Mouse (Mus musculus) leukemia stem cell, adult 10-12 weeks (primary cell): ENCODE results near the gene Atcay. TPM values are rescaled to one million over a fixed set of nuclear protein-coding genes. Genes with fewer than 3 reads are reported as not detected.

Source experiments
- polyA plus RNA-seq: library from polyadenylated mRNA; stranded (reverse); fragments of >175 nt; gene quantifications from 2 replicates; pipeline ENCODE4 v1.2.3, GENCODE M21; 2012; ENCODE audit warnings: low replicate concordance

The Atcay gene
- 0.09 and 0.16 TPM in 2 replicates for polyA plus RNA-seq

DNA sequence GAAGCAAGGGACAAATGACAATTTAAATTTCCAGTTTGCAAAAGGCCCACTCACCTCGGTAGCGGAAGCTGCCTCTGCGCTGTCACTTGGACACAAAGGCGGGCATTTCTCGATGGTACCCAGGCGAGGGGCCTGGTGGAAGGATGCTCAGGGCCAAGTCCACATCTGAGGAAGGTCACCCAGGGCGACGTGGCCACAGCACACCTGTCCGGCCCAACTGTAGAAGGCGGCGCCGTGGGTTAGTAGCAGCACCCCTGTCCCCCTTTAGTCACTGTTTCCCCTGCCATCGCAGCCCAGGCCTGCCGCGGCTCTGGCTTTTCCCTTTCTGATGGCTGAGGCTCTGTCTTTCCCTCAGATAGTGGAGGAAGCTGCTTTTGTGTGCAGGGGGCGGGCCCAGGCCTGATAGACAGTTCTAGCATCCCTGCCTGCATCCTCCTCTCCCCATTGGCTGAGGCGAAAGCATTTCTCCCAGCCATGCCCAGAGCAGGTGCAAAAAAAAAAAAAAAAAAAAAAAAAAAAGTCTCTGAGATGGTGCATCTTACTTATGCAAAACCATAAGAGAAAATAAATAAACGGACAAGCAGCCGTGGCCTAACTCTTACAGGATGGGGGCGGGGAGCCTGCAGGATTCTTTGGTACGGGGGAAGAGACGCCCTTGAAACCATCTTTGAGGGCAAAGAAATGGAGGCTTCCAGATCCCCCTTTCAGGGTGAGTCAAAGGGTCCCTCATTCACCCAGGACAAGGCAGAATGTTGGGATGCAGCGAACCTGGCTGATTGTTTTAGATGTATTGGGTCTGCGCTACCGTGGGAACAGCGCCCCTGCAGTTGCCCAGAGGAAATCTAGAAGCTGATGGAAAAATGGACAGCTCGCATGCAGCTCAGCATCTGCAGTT lies at the start of gene Atcay:
TSS of gene Atcay (minus strand) at position 396 of the 895 bp plus-strand sequence.

DNA sequence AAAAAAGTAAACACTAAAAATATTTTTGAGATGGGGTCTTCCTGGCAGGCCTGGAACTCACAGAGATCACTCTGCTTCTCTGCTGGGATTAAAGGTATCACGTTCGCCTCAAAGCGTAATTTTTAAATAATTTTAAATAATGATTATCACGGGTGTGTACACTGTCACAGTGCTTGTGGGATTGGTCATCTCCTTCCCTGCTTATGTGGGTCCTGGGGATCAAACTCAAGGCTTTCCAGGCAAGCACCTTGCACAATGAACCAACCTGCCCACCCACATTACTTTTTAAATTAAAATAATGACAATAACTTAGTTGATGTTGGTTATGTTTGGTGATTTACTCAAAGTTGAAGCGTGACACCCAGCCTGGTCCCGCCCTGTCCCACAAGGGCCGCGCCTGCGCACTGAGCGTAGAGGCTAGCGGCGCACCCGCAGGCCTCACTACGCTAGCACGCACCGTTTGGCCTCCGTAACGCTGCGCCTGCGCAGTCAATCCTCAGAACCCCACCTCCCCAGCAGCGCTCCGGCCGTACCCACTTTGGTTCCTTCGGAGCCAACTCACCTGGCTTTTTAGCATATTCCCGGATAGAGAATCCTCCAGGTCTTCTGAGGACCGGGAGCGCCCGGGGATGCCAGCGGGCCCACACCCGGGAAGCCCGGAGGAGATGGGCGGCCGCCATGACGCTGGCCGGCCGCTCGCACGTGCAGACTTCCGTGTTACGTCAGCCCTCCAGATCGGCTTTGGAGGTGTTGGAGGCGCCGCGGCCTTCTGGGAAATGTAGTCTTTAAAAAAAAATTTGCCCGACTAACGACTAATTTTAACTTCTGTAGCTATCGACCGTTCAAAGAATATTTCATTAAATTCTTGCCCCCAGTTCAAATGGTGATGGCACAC lies 35.8 kb upstream of the Atcay start, which contains the start of the genes Mrpl54 and Apba3:
TSS of gene Mrpl54 (minus strand) at position 724 of the 895 bp plus-strand sequence.
TSS of gene Apba3 (plus strand) at position 750 of the 895 bp plus-strand sequence.

DNA sequence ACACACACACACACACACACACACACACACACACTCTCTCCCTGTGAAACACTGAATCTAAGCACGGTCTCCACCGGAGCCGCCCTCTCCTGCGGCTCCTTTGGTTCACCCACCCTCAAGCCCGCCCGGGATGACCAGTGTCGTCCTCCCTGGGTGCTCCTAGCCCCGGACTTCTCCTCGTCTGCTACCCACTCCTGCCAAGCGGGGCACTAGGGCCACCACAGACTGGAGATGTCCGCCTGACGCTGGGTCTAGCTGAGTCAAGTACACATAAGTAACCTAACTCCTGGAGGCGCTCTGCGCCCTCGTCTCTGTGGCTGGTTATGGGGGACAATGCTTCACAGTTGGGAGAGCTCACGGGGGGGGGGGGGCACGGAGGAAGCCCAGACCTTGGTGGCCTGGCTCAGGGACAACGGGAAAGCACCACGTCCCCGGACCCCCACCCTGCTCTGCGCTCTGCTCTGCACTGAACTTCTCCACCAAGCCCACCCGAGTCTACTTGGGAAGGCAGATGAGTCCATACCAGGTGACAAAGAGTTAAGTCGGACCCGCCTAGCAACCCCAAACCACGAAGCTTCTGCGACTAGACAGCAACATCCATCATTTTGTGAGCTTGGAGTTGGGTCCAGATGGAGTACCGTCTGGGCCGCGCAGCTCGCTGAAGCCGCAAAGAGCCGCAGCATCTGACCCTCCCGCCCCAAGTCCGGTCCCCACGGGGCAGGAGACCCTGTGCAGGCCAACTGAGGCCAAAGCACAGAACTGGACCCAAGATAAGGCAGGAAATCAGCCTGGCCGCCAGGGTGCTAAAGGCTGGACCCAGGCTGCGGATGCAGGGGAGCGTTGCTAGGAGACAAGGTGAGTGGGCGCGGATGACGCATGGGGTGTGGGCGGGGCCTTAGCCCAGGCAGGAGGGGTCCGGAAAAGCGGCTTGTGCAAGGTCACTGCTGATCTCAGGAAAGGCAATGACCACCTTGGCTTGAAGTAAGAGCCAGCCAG lies 22.1 kb upstream of the Atcay start, which contains the start of gene Matk:
TSS of gene Matk (plus strand) at position 512 of the 996 bp plus-strand sequence.

DNA sequence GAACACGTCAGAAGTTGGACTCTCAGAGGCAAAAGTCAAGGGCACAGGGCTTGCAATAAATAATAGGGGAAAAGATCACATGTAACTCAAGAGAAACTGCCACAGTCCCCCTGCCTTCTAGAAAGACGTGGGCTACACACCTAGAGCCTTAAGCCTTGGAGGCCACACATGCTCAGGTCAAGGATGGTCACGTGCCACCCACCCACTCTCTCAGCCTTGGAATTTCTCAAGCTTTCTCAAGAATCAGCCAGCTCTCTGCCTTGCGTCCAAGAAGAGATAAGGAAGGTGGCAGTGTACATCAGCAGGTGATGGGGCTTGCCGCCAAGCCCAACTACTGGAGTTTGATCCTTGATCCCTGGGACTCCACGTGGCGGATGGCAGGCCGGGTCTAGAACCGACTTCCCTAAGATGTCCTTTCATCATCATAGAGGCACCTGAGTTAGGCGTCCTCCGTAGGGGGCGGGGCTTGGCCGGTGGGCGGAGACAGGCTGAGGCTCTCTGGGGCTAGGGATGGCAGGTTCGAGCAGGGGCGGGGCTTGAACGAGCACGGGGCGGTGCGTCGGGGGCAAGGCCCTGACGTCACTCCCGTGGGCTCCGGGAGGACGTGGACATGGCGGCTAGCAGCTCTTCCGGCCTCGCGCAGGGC lies 2.1 kb upstream of the Atcay start, which contains the start of gene Zfr2:
TSS of gene Zfr2 (plus strand) at position 576 of the 646 bp plus-strand sequence.

DNA sequence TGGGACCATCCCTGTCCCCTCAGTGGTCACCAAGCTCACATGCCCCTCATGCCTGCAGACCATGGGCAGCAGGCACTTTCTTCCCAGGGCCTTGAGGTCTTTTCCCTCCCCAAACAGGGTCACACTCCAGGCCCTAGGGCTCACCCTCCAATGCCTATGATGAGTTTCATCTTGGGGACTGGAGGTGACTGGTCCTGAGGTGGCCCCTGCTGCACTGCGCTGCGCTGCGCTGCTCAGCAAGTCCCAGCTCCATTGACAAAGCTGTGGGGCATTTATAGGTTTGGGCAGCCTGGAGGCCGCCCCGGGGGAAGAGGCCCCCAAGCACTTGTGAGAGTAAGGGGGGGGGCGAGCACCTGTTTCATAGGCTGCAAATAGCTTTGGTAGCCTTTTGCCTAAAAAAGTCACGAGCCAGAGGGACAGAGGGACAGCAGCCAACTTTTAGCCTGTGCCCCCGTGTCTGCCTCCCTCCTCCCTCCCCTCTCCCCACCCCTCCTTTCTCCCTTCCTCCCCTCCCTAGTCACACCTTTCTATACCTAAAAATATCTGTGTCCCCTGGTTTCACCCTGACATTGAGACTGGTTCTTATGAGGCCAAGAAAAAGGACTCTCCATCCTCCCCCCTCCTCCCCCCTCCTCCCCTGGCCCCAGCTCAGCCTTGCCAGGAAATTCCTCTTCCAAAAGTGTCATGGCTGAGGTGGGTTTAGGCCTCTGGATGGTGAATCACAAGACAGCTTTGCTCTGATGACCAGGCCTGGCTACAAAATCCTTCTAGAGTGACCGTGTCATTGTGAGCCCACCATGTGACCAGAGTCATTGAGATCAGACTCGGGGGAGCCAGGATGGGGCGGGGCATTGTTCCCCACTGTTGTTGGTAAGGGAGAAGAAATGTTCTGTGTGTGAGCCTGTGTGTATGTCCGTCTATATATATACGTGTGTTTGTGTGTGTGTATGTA lies 28.6 kb downstream of the Atcay start, which contains the start of gene Nmrk2:
TSS of gene Nmrk2 (minus strand) at position 245 of the 952 bp plus-strand sequence.

DNA sequence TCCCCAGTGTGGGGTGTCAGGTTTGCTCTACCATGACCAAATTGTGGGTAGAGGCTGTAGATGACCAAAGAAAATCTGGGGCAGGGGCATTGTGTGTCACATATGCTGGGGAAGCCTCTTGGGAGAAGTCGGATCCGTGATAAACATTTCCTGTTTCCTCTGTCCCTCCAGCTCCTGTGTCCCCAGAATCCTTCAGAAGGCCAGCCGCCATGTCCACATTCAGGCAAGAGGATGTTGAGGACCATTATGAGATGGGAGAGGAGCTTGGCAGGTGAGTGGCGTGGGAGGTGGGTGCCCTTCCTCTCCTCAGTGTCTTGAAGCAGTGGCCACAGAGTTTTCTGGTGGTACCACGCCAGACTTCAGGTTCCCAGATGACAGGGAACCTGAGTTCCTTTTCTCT lies 46.8 kb downstream of the Atcay start, which contains the start of gene 4930442H23Rik:
TSS of gene 4930442H23Rik (minus strand) at position 45 of the 400 bp plus-strand sequence.

DNA sequence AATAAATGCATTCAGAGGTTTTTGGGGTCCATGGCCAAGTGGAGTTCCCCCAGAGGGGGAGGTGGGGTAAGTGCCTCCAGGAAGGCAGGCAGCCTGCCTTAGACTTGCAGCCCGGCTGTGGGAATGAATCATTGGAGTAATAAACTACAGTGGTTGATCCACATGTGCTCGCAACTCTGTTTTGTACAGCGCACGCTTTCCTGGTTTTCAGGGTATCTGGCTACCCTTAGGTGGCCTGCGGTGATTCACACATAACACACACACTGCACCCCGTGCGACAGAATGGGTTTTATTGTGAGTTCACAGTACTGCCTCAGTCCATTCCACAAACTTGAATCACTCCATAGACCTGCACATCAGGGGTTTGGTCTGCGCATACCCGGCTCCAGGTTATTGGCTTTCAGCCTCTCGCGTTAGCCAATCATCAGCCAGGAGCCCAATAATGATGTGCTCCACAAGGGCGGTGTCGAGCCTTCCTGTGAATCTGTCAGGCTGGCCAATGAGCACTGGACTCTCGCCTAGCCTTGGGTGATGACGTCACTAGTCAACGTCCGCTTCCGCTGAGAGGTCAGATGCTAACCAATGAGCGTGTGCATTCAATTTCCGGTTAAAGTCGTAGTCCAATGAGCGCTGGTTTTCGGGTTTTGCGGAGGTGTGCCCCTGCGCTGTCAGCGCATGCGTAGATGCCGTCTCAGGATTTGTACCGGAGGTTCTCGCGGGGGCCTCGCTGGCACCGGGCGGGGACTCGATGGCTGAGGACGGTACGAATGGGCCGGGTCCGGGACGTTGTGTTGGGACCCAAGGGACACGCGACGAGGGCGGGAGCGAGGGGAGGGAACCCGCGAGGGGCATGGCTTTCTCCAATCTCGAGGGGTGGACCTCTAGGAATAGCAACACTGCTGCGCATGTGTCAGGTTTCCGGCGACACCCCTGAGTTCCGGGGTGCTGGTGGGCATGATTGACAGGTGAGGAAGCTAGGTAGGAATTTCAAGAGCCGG lies 48.0 kb downstream of the Atcay start, which contains the start of gene Dapk3:
TSS of gene Dapk3 (plus strand) at position 670 of the 998 bp plus-strand sequence.

DNA sequence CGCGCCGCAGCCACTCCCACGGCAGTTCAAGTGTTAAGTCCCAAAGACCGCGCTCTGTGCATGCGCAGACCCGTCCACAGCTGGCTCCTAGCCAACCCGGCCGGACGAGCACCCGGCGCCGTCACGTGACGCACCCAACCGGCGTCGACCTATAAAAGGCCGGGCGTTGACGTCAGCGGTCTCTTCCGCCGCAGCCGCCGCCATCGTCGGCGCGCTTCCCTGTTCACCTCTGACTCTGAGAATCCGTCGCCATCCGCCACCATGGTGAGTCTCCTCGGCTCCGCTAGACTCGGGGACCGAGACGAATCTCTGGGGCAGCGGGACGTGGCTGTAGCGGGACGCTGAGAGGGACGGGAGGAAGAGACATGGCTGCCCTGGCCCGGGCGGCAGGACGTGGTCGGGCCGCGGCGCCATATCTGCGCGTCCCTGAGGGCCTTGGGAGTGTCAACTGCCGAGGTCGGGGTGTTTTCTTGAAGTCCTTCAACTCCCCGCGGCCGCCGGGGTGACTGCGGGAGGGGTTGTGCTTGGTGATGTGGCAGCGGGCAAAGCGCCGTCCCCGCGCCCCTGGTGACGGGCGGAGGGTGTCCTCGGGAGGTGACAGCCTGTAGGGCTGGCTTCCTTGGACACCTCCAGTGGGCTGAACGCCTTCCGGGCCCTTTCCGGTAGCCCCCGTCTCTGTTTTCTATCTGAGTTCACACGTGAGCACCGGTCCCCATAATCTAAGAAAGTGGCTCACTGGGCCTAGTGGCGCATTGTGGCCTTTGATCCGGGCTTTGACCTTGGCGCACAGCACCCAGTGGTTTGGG lies 54.0 kb downstream of the Atcay start, which contains the start of gene Eef2:
TSS of gene Eef2 (plus strand) at position 166 of the 806 bp plus-strand sequence.

DNA sequence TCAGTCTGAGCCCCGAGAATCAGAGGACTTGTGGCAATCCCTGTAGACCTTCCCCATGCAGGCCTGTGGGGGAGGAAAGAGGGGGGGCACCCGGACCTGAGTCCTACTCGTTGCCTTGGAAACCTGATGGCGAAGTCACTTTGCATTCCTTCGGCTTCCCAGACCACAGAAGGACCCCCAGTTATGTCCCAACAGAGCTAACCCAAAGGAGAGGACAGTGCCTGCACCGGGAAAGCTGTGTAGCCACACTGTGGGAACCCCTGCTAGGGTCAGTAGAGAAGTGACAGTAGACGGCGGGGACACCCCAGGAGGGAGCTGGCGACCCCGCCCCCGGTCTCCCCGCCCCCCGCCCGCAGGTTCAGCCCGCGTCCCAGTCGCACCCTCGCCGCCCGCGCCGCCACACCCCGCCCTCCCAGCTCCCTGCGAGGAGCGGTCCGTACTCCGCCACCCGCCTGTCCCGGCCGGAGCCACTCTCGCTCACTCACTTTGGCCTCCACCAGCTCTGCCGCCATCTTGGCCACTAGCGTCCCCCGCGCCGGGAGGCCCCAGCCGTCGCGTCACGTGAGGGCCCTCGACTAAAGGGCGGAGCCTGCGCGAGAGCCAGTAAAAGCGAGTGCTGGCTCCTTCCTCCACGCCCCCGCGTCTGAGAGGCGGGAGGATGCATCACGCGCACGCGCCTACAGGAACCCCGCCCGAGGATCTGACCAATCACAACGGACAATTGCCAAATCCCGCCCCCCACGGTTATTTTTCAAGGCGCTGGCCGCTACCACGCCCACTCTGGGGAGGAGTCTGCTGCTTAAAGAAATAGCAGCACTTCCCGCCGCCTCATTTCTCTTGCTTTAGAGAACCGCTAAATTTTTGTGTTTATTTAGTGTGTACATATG lies 63.2 kb downstream of the Atcay start, which contains the start of gene Pias4:
TSS of gene Pias4 (minus strand) at position 724 of the 887 bp plus-strand sequence.

Other genes starting within 250 kb of the Atcay start
- gene Gng7, start 215.9 kb downstream of the Atcay start, polyA plus RNA-seq: 0.27 and 0.35 TPM in 2 replicates
- gene Diras1, start 205.2 kb downstream of the Atcay start, polyA plus RNA-seq: not detected in 2 replicates
- gene Slc39a3, start 193.4 kb downstream of the Atcay start, polyA plus RNA-seq: 13.0 and 21.1 TPM in 2 replicates
- 204 and 220 TPM in 2 replicates for gene Sgta, start 170.7 kb downstream of the Atcay start, polyA plus RNA-seq
- gene Thop1, start 160.8 kb downstream of the Atcay start, polyA plus RNA-seq: 162 and 193 TPM in 2 replicates
- 0.35 TPM in 1 of 2 replicates, not detected in the other for gene Creb3l3, start 132.0 kb downstream of the Atcay start, polyA plus RNA-seq
- 498 and 833 TPM in 2 replicates for gene Map2k2, start 124.9 kb downstream of the Atcay start, polyA plus RNA-seq
- 295 and 321 TPM in 2 replicates for gene Zbtb7a, start 95.6 kb downstream of the Atcay start, polyA plus RNA-seq
- gene Pias4, start 62.9 kb downstream of the Atcay start, polyA plus RNA-seq: 90.2 and 186 TPM in 2 replicates
- gene Eef2, start 54.2 kb downstream of the Atcay start, polyA plus RNA-seq: 344 and 2,489 TPM in 2 replicates
- gene Dapk3, start 47.8 kb downstream of the Atcay start, polyA plus RNA-seq: 53.3 and 169 TPM in 2 replicates
- not detected in 2 replicates for gene 4930442H23Rik, start 47.0 kb downstream of the Atcay start, polyA plus RNA-seq
- gene Nmrk2, start 28.8 kb downstream of the Atcay start, polyA plus RNA-seq: not detected in 2 replicates
- gene Zfr2, start 2.3 kb upstream of the Atcay start, polyA plus RNA-seq: 1.6 and 1.7 TPM in 2 replicates
- gene Matk, start 22.1 kb upstream of the Atcay start, polyA plus RNA-seq: 4.8 and 18.9 TPM in 2 replicates
- 351 and 433 TPM in 2 replicates for gene Mrpl54, start 36.1 kb upstream of the Atcay start, polyA plus RNA-seq
- 147 and 155 TPM in 2 replicates for gene Apba3, start 36.1 kb upstream of the Atcay start, polyA plus RNA-seq
- 2.4 and 5.3 TPM in 2 replicates for gene Tjp3, start 60.7 kb upstream of the Atcay start, polyA plus RNA-seq
- 189 and 253 TPM in 2 replicates for gene Pip5k1c, start 62.1 kb upstream of the Atcay start, polyA plus RNA-seq
- 67.6 and 96.5 TPM in 2 replicates for gene Cactin, start 90.3 kb upstream of the Atcay start, polyA plus RNA-seq
- gene Tbxa2r, start 97.9 kb upstream of the Atcay start, polyA plus RNA-seq: 3.7 and 8.0 TPM in 2 replicates
- 1.3 and 2.0 TPM in 2 replicates for gene Gipc3, start 112.4 kb upstream of the Atcay start, polyA plus RNA-seq
- gene Hmg20b, start 119.6 kb upstream of the Atcay start, polyA plus RNA-seq: 314 and 739 TPM in 2 replicates
- gene Mfsd12, start 126.7 kb upstream of the Atcay start, polyA plus RNA-seq: 68.4 and 74.4 TPM in 2 replicates
- 10.6 and 16.6 TPM in 2 replicates for gene 4930404N11Rik, start 135.0 kb upstream of the Atcay start, polyA plus RNA-seq
- gene Fzr1, start 147.7 kb upstream of the Atcay start, polyA plus RNA-seq: 99.5 and 103 TPM in 2 replicates
- gene Dohh, start 153.6 kb upstream of the Atcay start, polyA plus RNA-seq: 206 and 254 TPM in 2 replicates
- 0.33 and 0.42 TPM in 2 replicates for gene Gm48551, start 153.6 kb upstream of the Atcay start, polyA plus RNA-seq
- gene Gm48552, start 158.2 kb upstream of the Atcay start, polyA plus RNA-seq: 3.7 and 10.5 TPM in 2 replicates
- 0.68 and 2.2 TPM in 2 replicates for gene Smim24, start 162.2 kb upstream of the Atcay start, polyA plus RNA-seq
- gene Nfic, start 224.8 kb upstream of the Atcay start, polyA plus RNA-seq: 206 and 375 TPM in 2 replicates